Mouse (Mus musculus): ENCODE results near the gene Tnik. TPM values are rescaled to one million over a fixed set of nuclear protein-coding genes. Genes with fewer than 3 reads are reported as not detected.

Gene Tnik
- polyA plus RNA-seq, 1 experiment from 2014 or later: 26.1 TPM

DNA sequence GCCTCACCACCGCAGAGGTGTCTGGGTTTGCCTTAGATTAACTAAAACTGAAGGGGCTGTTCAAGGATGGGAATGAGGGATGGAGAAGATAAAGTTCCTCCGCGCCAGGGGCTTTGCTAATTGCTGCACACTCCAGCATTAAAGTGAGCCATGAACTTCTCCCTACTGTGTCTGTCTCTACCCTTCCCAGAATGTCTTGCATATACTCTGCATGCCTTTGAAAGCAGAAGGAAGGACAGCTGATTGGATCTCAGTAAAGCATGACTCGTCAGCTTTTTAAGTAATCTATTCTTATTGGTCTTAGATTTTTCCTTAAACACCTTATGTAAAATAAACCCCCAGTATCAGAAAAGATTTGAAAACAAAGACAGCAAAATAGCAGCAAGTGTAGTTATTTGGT lies 203.7 kb downstream of the Tnik start:
- no peak for DNase-seq (ENCODE audit: low spot score)

- no peak for DNase-seq (ENCODE audit: low spot score)
Measured at GRCm38 (mm10) chr3:28467148-28467754, 204.2 kb downstream of the Tnik start.

GRCm38 (mm10) chr3:28467871-28468285 lies 204.9 kb downstream of the Tnik start:
- no peak for DNase-seq (ENCODE audit: low spot score)

GRCm38 (mm10) chr3:28473439-28473838 lies 210.4 kb downstream of the Tnik start:
- DNase-seq (ENCODE audit: low spot score): no peak

DNA sequence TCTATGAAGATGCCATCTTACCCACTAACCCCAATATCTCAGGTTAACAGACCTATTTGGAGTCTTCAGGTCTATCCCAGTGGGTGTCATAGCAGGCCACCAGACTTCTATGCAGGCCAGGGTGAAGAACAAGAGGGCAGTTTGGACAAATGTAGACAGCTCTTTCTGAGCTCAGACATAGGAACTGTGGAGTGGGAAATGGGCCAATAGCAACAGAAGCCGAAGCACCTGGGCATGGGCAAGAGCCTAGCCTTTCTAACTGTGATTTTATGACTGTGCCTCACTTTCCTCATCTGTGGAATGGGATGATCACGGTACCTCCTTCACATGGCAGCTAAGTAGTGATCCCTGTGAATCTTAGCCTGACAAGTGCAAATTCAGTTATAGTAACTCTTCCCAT lies 214.4 kb downstream of the Tnik start:
- no peak for DNase-seq (ENCODE audit: low spot score)

DNA sequence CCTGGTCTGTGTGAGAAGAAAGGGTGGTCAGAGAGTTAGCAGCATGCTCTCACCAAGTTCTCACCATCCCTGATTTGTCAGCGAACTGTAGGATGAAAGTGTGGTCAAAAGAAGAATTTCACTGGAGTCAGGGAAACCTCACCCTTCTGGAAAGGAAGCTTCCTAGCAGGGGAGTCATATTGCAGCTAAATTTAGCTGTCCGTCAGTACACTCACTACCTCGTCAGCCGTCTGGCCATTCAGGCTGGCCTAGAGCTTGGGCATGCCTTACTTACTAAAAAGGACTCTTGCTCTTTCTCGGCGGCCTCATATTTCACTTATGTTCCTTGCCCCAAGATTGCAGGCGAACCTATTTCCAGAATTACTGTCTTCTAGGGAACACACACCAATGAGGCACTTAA lies 222.7 kb downstream of the Tnik start:
- DNase-seq (ENCODE audit: low spot score): no peak

DNA sequence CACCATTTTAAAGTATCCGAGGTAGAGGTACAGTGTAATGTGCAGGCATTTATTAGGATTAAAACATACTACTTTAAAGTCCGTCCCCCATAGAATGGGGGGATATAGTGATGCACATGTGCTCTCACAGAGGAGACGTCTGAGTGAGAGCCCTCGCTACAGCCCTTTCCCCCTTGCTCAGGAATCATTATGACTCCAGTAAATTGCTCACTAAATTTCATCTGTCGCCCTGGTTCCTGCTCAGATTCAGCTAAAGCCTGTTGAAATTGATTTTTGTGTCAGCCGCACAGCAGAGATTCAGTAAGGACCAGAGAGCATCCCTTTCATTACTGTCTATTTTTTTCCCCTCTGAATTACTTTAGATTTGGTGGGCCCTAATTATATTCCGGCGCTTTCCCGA lies 224.4 kb downstream of the Tnik start:
- DNase-seq (ENCODE audit: low spot score): no peak

GRCm38 (mm10) chr3:28491085-28492041 lies 228.3 kb downstream of the Tnik start:
- no peak for DNase-seq (ENCODE audit: low spot score)

- DNase-seq (ENCODE audit: low spot score): no peak
Measured at GRCm38 (mm10) chr3:28496806-28497502, 233.9 kb downstream of the Tnik start.

GRCm38 (mm10) chr3:28497503-28497857 lies 234.5 kb downstream of the Tnik start:
- DNase-seq (ENCODE audit: low spot score): no peak

DNA sequence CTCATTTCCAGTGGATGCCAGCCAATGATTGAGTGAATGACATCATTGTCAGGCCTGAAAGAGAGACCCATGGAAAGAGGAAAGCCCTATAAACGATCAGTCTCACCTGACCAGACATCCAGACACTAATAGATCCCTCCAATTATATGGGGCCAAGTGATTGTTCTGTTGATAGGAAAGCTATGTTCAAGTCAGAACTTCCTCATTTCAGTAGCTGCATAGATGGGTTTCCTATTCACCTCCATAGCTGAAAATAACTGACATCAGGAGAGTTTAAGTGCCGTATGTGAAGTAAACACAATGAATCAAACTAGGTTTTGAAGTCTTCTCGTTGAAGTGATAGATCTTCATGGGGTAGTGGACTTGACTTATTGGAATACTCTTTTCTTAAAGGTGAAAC lies 239.7 kb downstream of the Tnik start:
- DNase-seq (ENCODE audit: low spot score): no peak

- DNase-seq (ENCODE audit: low spot score): no peak
Measured at GRCm38 (mm10) chr3:28509337-28509935, 246.4 kb downstream of the Tnik start.

DNA sequence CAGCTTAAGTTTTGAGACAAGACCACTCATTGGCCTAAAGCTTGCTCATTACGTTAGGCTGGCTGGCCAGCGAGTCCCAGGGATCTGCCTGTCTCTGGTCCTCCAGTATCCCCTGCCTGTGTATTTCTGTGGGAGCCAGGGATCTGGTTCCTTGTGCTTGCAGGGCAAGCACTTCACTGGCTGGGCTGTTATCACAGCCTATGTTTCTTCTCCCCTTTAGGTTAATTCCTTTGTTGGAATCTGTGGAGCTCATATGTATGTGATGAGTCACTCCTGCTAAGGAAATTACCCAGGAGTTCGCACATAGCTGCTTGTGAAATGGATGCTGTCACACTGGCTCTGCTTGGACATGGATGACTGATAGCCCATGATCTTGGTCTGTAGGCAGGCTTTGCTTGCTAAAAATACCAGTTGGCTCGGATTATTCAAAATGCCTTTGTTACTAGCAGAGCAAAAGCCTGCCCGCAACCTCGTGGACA lies 260.0 kb downstream of the Tnik start:
- no peak for DNase-seq (ENCODE audit: low spot score)

- DNase-seq (ENCODE audit: low spot score): no peak
Measured at GRCm38 (mm10) chr3:28523541-28524165, 260.6 kb downstream of the Tnik start.

GRCm38 (mm10) chr3:28524562-28524961 lies 261.5 kb downstream of the Tnik start:
- no peak for DNase-seq (ENCODE audit: low spot score)

GRCm38 (mm10) chr3:28526671-28527070 lies 263.7 kb downstream of the Tnik start:
- no peak for DNase-seq (ENCODE audit: low spot score)

DNA sequence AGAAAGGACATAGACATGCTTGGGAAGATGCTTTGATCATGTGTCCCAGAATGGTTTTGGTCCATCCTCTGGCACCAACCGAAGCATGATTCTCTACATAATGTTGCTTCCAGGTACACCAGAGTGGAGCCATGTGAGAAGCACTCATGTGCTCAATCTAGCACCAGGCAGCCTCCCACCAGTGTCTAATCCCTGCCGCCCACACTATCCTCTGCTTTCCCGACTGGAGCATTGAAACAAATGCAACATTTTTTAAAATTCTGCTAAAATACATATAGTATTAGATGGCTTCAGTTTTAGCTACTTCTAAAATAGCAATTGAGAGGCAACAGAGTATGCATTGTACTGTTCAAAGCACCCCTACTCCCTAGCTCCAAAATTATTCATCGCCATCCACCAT lies 264.2 kb downstream of the Tnik start:
- DNase-seq (ENCODE audit: low spot score): no peak

DNA sequence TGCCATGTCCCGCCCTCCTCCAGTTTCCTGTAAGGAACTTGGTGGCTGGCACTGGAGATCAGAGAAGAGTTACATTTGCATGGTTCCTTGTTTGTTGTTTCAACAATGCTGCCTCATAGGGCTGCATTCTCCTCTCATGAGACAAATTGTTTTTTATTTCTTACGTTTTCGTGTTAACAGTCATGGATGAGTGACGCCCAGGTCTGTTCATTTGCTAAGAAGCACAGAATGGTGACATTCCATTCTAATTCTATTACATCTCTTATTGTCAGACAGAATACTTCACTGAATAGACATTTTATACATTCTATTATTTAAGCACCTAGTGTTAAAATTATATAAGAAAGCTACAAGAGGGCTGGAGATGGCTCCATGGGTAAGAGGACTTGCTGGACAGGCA lies 266.5 kb downstream of the Tnik start:
- DNase-seq (ENCODE audit: low spot score): no peak

DNA sequence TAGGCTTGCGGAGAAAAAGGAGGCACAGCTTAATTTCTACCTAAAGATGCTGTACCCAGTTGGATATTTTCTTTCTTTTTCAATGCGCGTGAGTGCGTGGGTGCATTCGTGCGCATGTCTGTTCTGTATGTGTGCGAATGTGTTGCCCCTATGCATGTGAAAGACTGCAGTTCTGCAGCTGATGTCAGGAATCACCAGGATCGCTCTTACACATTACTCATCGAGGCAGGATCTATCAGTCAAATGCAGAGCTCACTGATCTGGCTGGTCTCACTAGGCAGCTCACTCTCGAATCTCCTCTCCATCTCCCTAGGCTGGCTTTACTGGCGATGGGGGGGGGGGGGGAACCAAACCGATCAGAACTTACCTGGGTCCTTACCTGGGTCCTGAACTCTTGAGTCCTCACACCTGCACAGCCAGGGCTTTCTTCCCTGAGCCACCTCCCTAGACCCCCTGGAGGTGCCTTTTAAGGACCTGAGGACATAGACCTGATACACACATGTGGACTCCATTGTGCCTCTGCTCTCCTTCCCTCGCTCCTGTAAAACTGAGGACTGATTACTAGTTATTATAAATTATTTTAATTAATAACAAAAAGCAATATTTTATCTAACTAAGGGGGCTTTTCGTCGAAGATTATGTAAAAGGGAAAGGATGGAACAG lies 268.4 kb downstream of the Tnik start:
- DNase-seq (ENCODE audit: low spot score): no peak

- DNase-seq (ENCODE audit: low spot score): no peak
Measured at GRCm38 (mm10) chr3:28532666-28533065, 269.7 kb downstream of the Tnik start.

DNA sequence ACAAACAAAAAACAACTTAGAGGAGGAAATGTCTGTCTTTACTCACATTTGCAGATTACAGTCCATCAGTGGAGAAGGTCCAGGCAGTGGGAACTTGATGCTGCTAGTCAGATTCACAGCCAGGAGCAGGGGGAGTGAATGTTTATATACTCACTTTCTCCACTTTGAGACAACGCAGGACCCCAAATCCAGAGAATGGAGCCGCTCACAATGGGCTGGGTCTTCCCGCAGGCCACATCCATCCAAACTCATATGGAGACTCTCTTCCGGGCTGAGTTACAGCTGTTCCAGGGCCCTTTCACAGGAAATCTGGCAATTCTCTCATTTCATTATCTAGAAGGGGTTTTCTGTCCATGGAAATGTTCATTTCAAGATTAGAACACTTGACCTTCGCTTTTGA lies 277.1 kb downstream of the Tnik start:
- no peak for DNase-seq (ENCODE audit: low spot score)

Data from thymus, postnatal 0 days (tissue).